Mouse (Mus musculus) activated CD4-positive, CD25-positive, alpha-beta regulatory T cell (primary cell): Measurements from ENCODE around the gene Gm4836. TPM values are rescaled to one million over a fixed set of nuclear protein-coding genes. Genes with fewer than 3 reads are reported as not detected.

Experiments used
- polyA plus RNA-seq, 2 experiments: library from polyadenylated mRNA; unstranded; fragments of 100-300 nt; shearing (Covaris generic); gene quantifications; one replicate each; pipeline ENCODE4 v1.2.1; 2017

Gene Gm4836
- polyA plus RNA-seq = not detected

DNA sequence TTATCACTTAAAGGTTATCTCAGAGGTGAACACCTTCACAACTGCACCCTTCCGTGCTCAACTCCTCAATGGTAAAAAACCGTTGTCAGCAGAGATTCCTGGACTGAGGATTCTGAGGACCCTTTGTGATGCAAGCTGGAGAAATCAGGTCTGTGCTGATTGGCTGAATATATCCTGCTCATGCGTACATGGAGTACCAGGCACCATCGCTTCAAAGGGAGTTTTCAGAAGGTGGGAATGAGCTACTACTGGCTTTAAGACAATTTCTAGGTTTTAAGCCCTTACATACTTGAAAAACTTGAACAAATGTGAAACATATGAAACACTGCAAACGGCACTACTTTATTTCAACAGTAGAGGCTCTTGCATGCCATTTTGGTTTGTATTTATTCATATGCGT lies at the start of gene Gm4836:
Gene Gm4836 (minus strand): TSS at position 101 of the 400 bp plus-strand sequence.

